Mouse (Mus musculus) liver, embryonic 16.5 days (tissue): ENCODE data around the gene Pwp2. TPM values are rescaled to one million over a fixed set of nuclear protein-coding genes. Genes with fewer than 3 reads are reported as not detected.

Source experiments
- ATAC-seq: fragments of 200-750 bp; cut with Nextera tagmentation; 2 replicates; pipeline ENCODE4 v1.8.0; 2017; ENCODE audit warnings: low read depth, mild to moderate bottlenecking, moderate number of reproducible peaks, moderate library complexity
- H3K27ac ChIP-seq: fragments of 300-500 bp; sonication (generic); 2 replicates; pipeline ENCODE4 v1.5.1; 2014; ENCODE audit warnings: mild to moderate bottlenecking, low read length
- H3K27me3 ChIP-seq: fragments of 300-500 bp; sonication (generic); 2 replicates; pipeline ENCODE4 v1.6.1; 2014; ENCODE audit warnings: low read depth, low read length, mixed read lengths; ENCODE audit not compliant: control insufficient read depth, insufficient read depth
- H3K36me3 ChIP-seq: fragments of 300-500 bp; sonication (generic); 2 replicates; pipeline ENCODE4 v1.6.1; 2014; ENCODE audit warnings: mild to moderate bottlenecking; ENCODE audit not compliant: control insufficient read depth, insufficient read depth
- H3K4me1 ChIP-seq: fragments of 300-500 bp; sonication (generic); 2 replicates; pipeline ENCODE4 v1.6.1; 2014; ENCODE audit warnings: low read depth, low read length, mixed read lengths; ENCODE audit not compliant: control insufficient read depth
- H3K4me2 ChIP-seq: fragments of 300-500 bp; sonication (generic); 2 replicates; pipeline ENCODE4 v1.6.1; 2014; ENCODE audit warnings: low read depth, low read length, mixed read lengths
- H3K4me3 ChIP-seq: fragments of 300-500 bp; sonication (generic); 2 replicates; pipeline ENCODE4 v1.5.1; 2014; ENCODE audit warnings: low read depth, mild to moderate bottlenecking, low read length
- H3K9ac ChIP-seq: fragments of 300-500 bp; sonication (generic); 2 replicates; pipeline ENCODE4 v1.6.1; 2014; ENCODE audit warnings: low read depth, low read length
- H3K9me3 ChIP-seq: fragments of 300-500 bp; sonication (generic); replicated peaks from 2 replicates; pipeline ENCODE4 v1.6.1; 2016; ENCODE audit warnings: low read length; ENCODE audit not compliant: control insufficient read depth
- WGBS: fragments of 180-500 bp; shearing (Covaris S2); extraction: QIAGEN DNeasy Blood & Tissue Kit; methylation state at CpG from one replicate; pipeline ENCODE4 v1.1.7; 2014; ENCODE audit not compliant: insufficient replicate concordance; 5-methylcytosine and 5-hydroxymethylcytosine counted together
- polyA plus RNA-seq: library from polyadenylated mRNA; unstranded; fragments of >200 nt; fragmentation: Nextera tagmentation; extraction: Ambion mirVana; gene quantifications from 2 replicates; pipeline ENCODE4 v1.2.1, GENCODE M21; 2015

The Pwp2 gene
- polyA plus RNA-seq, 1 experiment from 2014 or later = 9.1 TPM

GRCm38 (mm10) chr10:78167775-78168174 is 17.2 kb downstream of the Pwp2 start:
- H3K27ac ChIP-seq = no peak overlapping the region

GRCm38 (mm10) chr10:78167333-78167732 is 17.6 kb downstream of the Pwp2 start:
- Histone ChIP-seq H3K27ac (no peak overlapping the region), H3K4me1 (peaks cover 20% of the 10 kb centered on the region), H3K4me2 (no peak overlapping the region), H3K36me3 (peaks cover 14% of the 10 kb centered on the region), H3K4me3 (no peak overlapping the region), H3K9me3 (no peaks in the 10 kb centered on the region), H3K9ac (no peak overlapping the region), H3K27me3 (no peaks in the 10 kb centered on the region)
- 78% methylated on average over 7 of the region's 7 CpGs for WGBS
- ATAC-seq = no peak

More at GRCm38 (mm10) chr10:78167775-78168174, 17.2 kb downstream of the Pwp2 start:
- ATAC-seq = no peak
- peaks cover 14% of the 10 kb centered on the region for H3K36me3 ChIP-seq
- H3K9ac ChIP-seq = no peak overlapping the region
- H3K4me3 ChIP-seq = no peak overlapping the region
- no peaks in the 10 kb centered on the region for H3K27me3 ChIP-seq
- H3K4me2 ChIP-seq = no peak overlapping the region
- peaks cover 20% of the 10 kb centered on the region for H3K4me1 ChIP-seq
- H3K9me3 ChIP-seq = no peaks in the 10 kb centered on the region

- Histone ChIP-seq H3K27me3 (no peaks in the 10 kb centered on the region), H3K27ac (no peak overlapping the region), H3K9ac (no peak overlapping the region), H3K4me1 (peaks cover 17% of the 10 kb centered on the region), H3K9me3 (no peaks in the 10 kb centered on the region), H3K4me2 (no peak overlapping the region), H3K4me3 (no peak overlapping the region), H3K36me3 (peaks cover 2% of the 10 kb centered on the region; the same call in 1 of the 2 replicates)
- 83% methylated on average over 21 of the region's 21 CpGs for WGBS
- no peak for ATAC-seq
Observed at GRCm38 (mm10) chr10:78165256-78166005, 19.5 kb downstream of the Pwp2 start.

DNA sequence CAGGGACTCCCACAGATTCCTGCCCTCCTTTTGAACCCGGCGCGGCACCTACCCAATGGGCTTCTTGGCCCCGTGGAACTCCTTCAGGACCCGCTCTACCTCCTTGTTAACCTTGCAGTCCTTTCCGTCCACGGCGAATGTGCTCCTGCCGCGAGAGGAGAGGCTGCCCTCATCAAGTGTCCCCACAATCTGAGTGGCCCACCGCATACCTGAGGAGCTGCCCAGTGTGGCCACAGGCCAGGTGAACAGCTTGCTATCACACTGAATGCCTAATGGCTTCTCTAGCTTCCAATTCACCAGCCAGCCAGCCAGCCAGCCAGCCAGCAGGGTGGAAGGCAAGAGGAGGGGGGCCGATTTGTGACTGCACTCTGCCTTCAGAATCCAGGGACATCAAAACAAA is 20.2 kb downstream of the Pwp2 start:
- H3K36me3 ChIP-seq = peaks cover 2% of the 10 kb centered on the region; the same call in 1 of the 2 replicates
- 84% methylated on average over 12 of the region's 12 CpGs for WGBS

DNA sequence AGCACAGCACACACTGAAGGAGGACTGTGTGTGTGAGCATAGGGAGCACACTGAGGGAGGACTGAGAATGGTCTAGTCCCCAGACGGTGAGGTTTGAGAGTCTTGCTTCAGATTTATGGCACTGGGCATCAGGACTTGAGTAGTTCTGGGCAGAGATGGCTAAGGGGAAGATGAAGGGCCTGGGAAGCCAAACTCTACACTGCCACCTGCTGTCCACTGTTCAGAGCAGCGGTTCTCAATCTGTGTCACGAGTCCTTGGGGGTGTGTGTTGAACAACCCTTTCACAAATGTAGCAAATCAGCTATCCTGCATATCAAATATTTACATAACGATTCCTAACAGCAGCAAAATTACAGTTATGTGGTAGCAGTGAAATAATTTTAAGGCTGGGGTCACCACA is 21.0 kb downstream of the Pwp2 start:
- Histone ChIP-seq H3K36me3 (peaks cover 2% of the 10 kb centered on the region; the same call in 1 of the 2 replicates), H3K4me2 (no peak overlapping the region), H3K4me1 (peaks cover 14% of the 10 kb centered on the region), H3K27me3 (no peaks in the 10 kb centered on the region), H3K9me3 (no peaks in the 10 kb centered on the region), H3K9ac (no peak overlapping the region), H3K4me3 (no peak overlapping the region), H3K27ac (no peak overlapping the region)
- 25% methylated on average over 4 of the region's 4 CpGs for WGBS
- ATAC-seq = no peak

More for the DNA sequence above, 20.2 kb downstream of the Pwp2 start:
- Histone ChIP-seq H3K27ac (no peak overlapping the region), H3K4me1 (peaks cover 12% of the 10 kb centered on the region), H3K4me3 (no peak overlapping the region), H3K27me3 (no peaks in the 10 kb centered on the region), H3K9ac (no peak overlapping the region), H3K4me2 (no peak overlapping the region), H3K9me3 (no peaks in the 10 kb centered on the region)
- ATAC-seq = no peak

GRCm38 (mm10) chr10:78163241-78163640 is 21.7 kb downstream of the Pwp2 start:
- peaks cover 8% of the 10 kb centered on the region for H3K4me1 ChIP-seq
- no peak overlapping the region for H3K4me3 ChIP-seq
- no peak overlapping the region for H3K9ac ChIP-seq
- no peak overlapping the region for H3K4me2 ChIP-seq
- no peak overlapping the region for H3K27ac ChIP-seq
- H3K27me3 ChIP-seq = no peaks in the 10 kb centered on the region
- WGBS = 78% methylated on average over 9 of the region's 9 CpGs
- no peaks in the 10 kb centered on the region for H3K9me3 ChIP-seq
- no peak for ATAC-seq
- H3K36me3 ChIP-seq = peaks cover 2% of the 10 kb centered on the region; the same call in 1 of the 2 replicates

- 88% methylated on average over 12 of the region's 12 CpGs for WGBS
- no peak overlapping the region for H3K9ac ChIP-seq
- ATAC-seq = no peak
- no peak overlapping the region for H3K27ac ChIP-seq
- no peak overlapping the region for H3K4me2 ChIP-seq
- H3K9me3 ChIP-seq = no peaks in the 10 kb centered on the region
- peaks cover 2% of the 10 kb centered on the region; the same call in 1 of the 2 replicates for H3K36me3 ChIP-seq
- H3K4me3 ChIP-seq = no peak overlapping the region
- no peaks in the 10 kb centered on the region for H3K27me3 ChIP-seq
- H3K4me1 ChIP-seq = peaks cover 8% of the 10 kb centered on the region
Observed at GRCm38 (mm10) chr10:78162646-78163045, 22.3 kb downstream of the Pwp2 start.

DNA sequence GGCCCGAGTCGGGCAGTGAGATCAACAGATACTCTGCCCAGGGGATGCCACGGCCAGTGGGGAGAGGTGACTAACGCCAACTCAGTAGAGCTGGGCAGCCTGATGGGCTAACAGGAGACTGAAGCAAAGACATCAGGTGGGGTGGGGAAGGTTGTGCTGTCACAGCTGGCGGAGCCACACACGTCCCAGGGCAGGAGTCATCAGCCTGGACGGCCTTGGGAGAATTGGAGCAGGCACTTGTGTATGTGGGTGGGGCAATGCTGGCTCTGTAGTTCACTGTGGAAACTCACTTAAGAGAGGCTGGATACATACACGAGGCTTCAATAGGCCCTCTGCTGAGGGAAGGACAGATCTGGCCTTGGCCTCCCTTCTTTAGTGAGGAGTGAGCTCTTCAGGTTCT is 23.9 kb downstream of the Pwp2 start:
- Histone ChIP-seq H3K36me3 (no peaks in the 10 kb centered on the region), H3K4me2 (no peak overlapping the region), H3K4me3 (no peak overlapping the region), H3K9me3 (no peaks in the 10 kb centered on the region), H3K27me3 (no peaks in the 10 kb centered on the region), H3K9ac (no peak overlapping the region), H3K4me1 (peaks cover 10% of the 10 kb centered on the region), H3K27ac (no peak overlapping the region)
- 51% methylated on average over 8 of the region's 8 CpGs for WGBS
- ATAC-seq = no peak

GRCm38 (mm10) chr10:78160369-78161095 is 24.4 kb downstream of the Pwp2 start:
- ATAC-seq = no peak
- Histone ChIP-seq H3K4me1 (peaks cover 10% of the 10 kb centered on the region), H3K27me3 (no peaks in the 10 kb centered on the region), H3K27ac (no peak overlapping the region), H3K4me3 (no peak overlapping the region), H3K4me2 (no peak overlapping the region), H3K9ac (no peak overlapping the region), H3K9me3 (no peaks in the 10 kb centered on the region), H3K36me3 (no peaks in the 10 kb centered on the region)
- WGBS = 53% methylated on average over 16 of the region's 16 CpGs
